30 mouse cellular contexts compared by ENCODE assay signal in the genomic region with DNA sequence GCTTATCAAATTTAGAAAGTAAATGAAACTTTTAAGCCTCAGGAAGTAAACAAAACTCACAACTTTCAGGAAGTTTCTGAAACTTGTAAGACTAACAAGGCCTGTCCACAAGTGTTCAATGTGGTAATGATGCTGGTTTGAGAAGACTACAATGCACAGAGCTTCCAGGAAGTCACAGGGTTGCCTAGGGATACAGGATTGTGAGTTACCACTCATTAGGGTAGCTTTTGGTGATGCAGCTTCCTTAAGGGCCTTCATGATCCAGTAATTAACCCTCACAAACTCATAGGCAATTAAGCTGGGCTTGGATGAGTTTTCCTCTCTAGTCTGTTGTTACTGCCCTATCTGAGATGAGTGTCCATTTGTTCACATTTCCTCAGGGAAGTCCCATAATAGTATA.
"Had no signal": no experiment of that assay in that cellular context is flagged by ENCODE, and none has a peak within 500 bp of the region (broad histone marks: within the 10 kb centered on the region; RNA-seq: fewer than 3 reads in every experiment).

No protein-coding gene starts in this region.

- H3K9me3 ChIP-seq: limb, embryonic 10.5 days; limb, embryonic 12.5 days; limb, embryonic 13.5 days; limb, embryonic 15.5 days; liver, embryonic 12.5 days; liver, embryonic 13.5 days; liver, embryonic 15.5 days; lung, embryonic 15.5 days; megakaryocyte, embryonic 14.5 days; midbrain, embryonic 10.5 days; midbrain, embryonic 12.5 days; midbrain, embryonic 13.5 days; midbrain, embryonic 15.5 days had no signal

- H3K27ac ChIP-seq: limb, embryonic 10.5 days; limb, embryonic 12.5 days; limb, embryonic 13.5 days; limb, embryonic 15.5 days; liver, embryonic 12.5 days; liver, embryonic 13.5 days; liver, embryonic 14.5 days; liver, embryonic 15.5 days; lung, embryonic 15.5 days; macrophage; midbrain, embryonic 10.5 days; midbrain, embryonic 12.5 days; midbrain, embryonic 13.5 days; midbrain, embryonic 15.5 days had no signal

- DNase-seq: left cerebral cortex, postnatal 4 days; liver; liver, embryonic 13.5 days; lung, adult 18-20 months; lung, adult 2 months; lung, embryonic 14.5 days; lung, postnatal 10 days; lung, postnatal 14 days; lung, postnatal 36 days; lung, postnatal 4 days; midbrain, embryonic 14.5 days had no signal

- H3K27me3 ChIP-seq: limb, embryonic 12.5 days; limb, embryonic 13.5 days; limb, embryonic 15.5 days; liver, embryonic 12.5 days; liver, embryonic 13.5 days; liver, embryonic 15.5 days; lung, embryonic 15.5 days; megakaryocyte, embryonic 14.5 days; midbrain, embryonic 12.5 days; midbrain, embryonic 13.5 days; midbrain, embryonic 15.5 days had no signal

- H3K4me3 ChIP-seq: limb, embryonic 10.5 days; limb, embryonic 12.5 days; limb, embryonic 13.5 days; limb, embryonic 15.5 days; liver, embryonic 12.5 days; liver, embryonic 13.5 days; liver, embryonic 15.5 days; lung, embryonic 15.5 days; megakaryocyte, embryonic 14.5 days; midbrain, embryonic 10.5 days; midbrain, embryonic 12.5 days; midbrain, embryonic 13.5 days; midbrain, embryonic 15.5 days; myocyte had no signal

- H3K9ac ChIP-seq: limb, embryonic 12.5 days; limb, embryonic 13.5 days; limb, embryonic 15.5 days; liver, embryonic 12.5 days; liver, embryonic 13.5 days; liver, embryonic 14.5 days; liver, embryonic 15.5 days; lung, embryonic 14.5 days; lung, embryonic 15.5 days; midbrain, embryonic 12.5 days; midbrain, embryonic 13.5 days; midbrain, embryonic 15.5 days had no signal

- ATAC-seq: liver, embryonic 12.5 days; lung, postnatal 0 days; midbrain, embryonic 13.5 days; midbrain, embryonic 15.5 days; midbrain, embryonic 16.5 days had no signal

- H3K4me1 ChIP-seq: limb, embryonic 10.5 days; limb, embryonic 12.5 days; limb, embryonic 13.5 days; limb, embryonic 15.5 days; liver, embryonic 12.5 days; liver, embryonic 13.5 days; liver, embryonic 15.5 days; lung, embryonic 15.5 days; megakaryocyte, embryonic 14.5 days; midbrain, embryonic 10.5 days; midbrain, embryonic 12.5 days; midbrain, embryonic 13.5 days; midbrain, embryonic 15.5 days had no signal

- H3K4me2 ChIP-seq: limb, embryonic 12.5 days; limb, embryonic 13.5 days; limb, embryonic 15.5 days; liver, embryonic 11.5 days; liver, embryonic 12.5 days; liver, embryonic 13.5 days; liver, embryonic 15.5 days; lung, embryonic 14.5 days; lung, embryonic 15.5 days; midbrain, embryonic 11.5 days; midbrain, embryonic 12.5 days; midbrain, embryonic 13.5 days; midbrain, embryonic 15.5 days had no signal

- H3K36me3 ChIP-seq: limb, embryonic 10.5 days; limb, embryonic 12.5 days; limb, embryonic 13.5 days; limb, embryonic 15.5 days; liver, embryonic 12.5 days; liver, embryonic 13.5 days; liver, embryonic 15.5 days; lung, embryonic 15.5 days; midbrain, embryonic 10.5 days; midbrain, embryonic 12.5 days; midbrain, embryonic 13.5 days; midbrain, embryonic 15.5 days had no signal
